Mouse (Mus musculus) MEL (cell line): Measurements from ENCODE around the gene Dapk3. TPM values are rescaled to one million over a fixed set of nuclear protein-coding genes. Genes with fewer than 3 reads are reported as not detected.
"Not testable (repeated sequence)": the region's sequence is repeated elsewhere in the genome, so short reads cannot be mapped to it uniquely, and the experiment has no call there.

Experiments used
- DNase-seq: peaks from one replicate; pipeline ENCODE4 v3.0.0; 2011; ENCODE audit warnings: low read depth, low spot score
- H3K27ac ChIP-seq: 2 replicates; pipeline ENCODE4 v1.5.1; 2012; ENCODE audit warnings: low read depth, mild to moderate bottlenecking, control low read depth, low read length, moderate library complexity; ENCODE audit not compliant: control insufficient read depth
- H3K27me3 ChIP-seq, 2 experiments: fragments of 150-350 bp in 1 of 2; sonication (generic) in 1 of 2; 2 replicates each; pipeline ENCODE4 v1.6.1; 2012; ENCODE audit warnings: low read length in 2 of 2, mild to moderate bottlenecking in 2 of 2, improper control_type of control experiment in 1 of 2, moderate library complexity in 1 of 2; ENCODE audit not compliant: insufficient read depth in 2 of 2, control insufficient read depth in 1 of 2
- H3K36me3 ChIP-seq, 2 experiments: 2 replicates each; pipeline ENCODE4 v1.6.1; 2012 to 2014; ENCODE audit warnings: low read length in 2 of 2, improper control_type of control experiment in 1 of 2, inconsistent platforms in 1 of 2, mild to moderate bottlenecking in 1 of 2; ENCODE audit not compliant: insufficient read depth in 2 of 2, control insufficient read depth in 1 of 2
- H3K4me1 ChIP-seq, 2 experiments: fragments of 150-350 bp in 1 of 2; sonication (generic) in 1 of 2; 2 replicates each; pipeline ENCODE4 v1.6.1; 2012; ENCODE audit warnings: low read length in 2 of 2, improper control_type of control experiment in 1 of 2, mild to moderate bottlenecking in 1 of 2; ENCODE audit not compliant: insufficient read depth in 2 of 2, control insufficient read depth in 1 of 2
- H3K4me3 ChIP-seq, 2 experiments: fragments of 150-350 bp in 1 of 2; sonication (generic) in 1 of 2; 2 replicates each; pipeline ENCODE4 v1.5.1; 2012; ENCODE audit warnings: low read depth in 2 of 2, low read length in 2 of 2, mild to moderate bottlenecking in 2 of 2, moderate library complexity in 2 of 2, control low read depth in 1 of 2, improper control_type of control experiment in 1 of 2; ENCODE audit not compliant: control insufficient read depth in 1 of 2, insufficient read depth in 1 of 2
- H3K79me2 ChIP-seq: 2 replicates; pipeline ENCODE4 v1.6.1; 2012; ENCODE audit warnings: mild to moderate bottlenecking, low read length, moderate library complexity; ENCODE audit not compliant: control insufficient read depth, poor library complexity, insufficient read depth
- H3K9ac ChIP-seq: 2 replicates; pipeline ENCODE4 v1.6.1; 2012; ENCODE audit warnings: low read depth, mild to moderate bottlenecking, control low read depth, low read length, moderate library complexity; ENCODE audit not compliant: control insufficient read depth, poor library complexity, severe bottlenecking
- H3K9me3 ChIP-seq: fragments of 150-350 bp; sonication (generic); replicated peaks from 2 replicates; pipeline ENCODE4 v1.6.1; 2012; ENCODE audit warnings: mild to moderate bottlenecking, low read length, improper control_type of control experiment, moderate library complexity; ENCODE audit not compliant: insufficient read depth
- CHD1 ChIP-seq: IDR thresholded peaks from 2 replicates; pipeline ENCODE4 v1.6.1; 2012; ENCODE audit warnings: low read depth, mild to moderate bottlenecking, inconsistent platforms, low read length, improper control_type of control experiment
- CTCF ChIP-seq, 3 experiments: IDR thresholded peaks in 2 of 3; conservative IDR thresholded peaks in 1 of 3; 2 replicates each; pipeline ENCODE4 v1.5.1; 2011 to 2012; ENCODE audit warnings: low read length in 3 of 3, low read depth in 2 of 3, mild to moderate bottlenecking in 2 of 3, improper control_type of control experiment in 1 of 3, inconsistent platforms in 1 of 3, mixed read lengths in 1 of 3, moderate library complexity in 1 of 3; ENCODE audit not compliant: control insufficient read depth in 1 of 3, insufficient read depth in 1 of 3, poor library complexity in 1 of 3, severe bottlenecking in 1 of 3
- E2F4 ChIP-seq: IDR thresholded peaks from 2 replicates; pipeline ENCODE4 v1.6.1; 2011; ENCODE audit warnings: low read depth, low read length, improper control_type of control experiment, borderline replicate concordance
- ELF1 ChIP-seq: IDR thresholded peaks from 2 replicates; pipeline ENCODE4 v1.6.1; 2014; ENCODE audit warnings: low read depth, mild to moderate bottlenecking, inconsistent platforms, low read length, improper control_type of control experiment, moderate library complexity
- ETS1 ChIP-seq: IDR thresholded peaks from 2 replicates; pipeline ENCODE4 v1.6.1; 2012; ENCODE audit warnings: low read depth, mild to moderate bottlenecking, inconsistent platforms, low read length, improper control_type of control experiment, moderate library complexity
- GATA1 ChIP-seq: IDR thresholded peaks from 2 replicates; pipeline ENCODE4 v1.6.1; 2011; ENCODE audit warnings: low read depth, low read length, improper control_type of control experiment
- HCFC1 ChIP-seq: IDR thresholded peaks from 2 replicates; pipeline ENCODE4 v1.6.1; 2012; ENCODE audit warnings: low read depth, mild to moderate bottlenecking, inconsistent platforms, low read length, improper control_type of control experiment, moderate library complexity
- JUND ChIP-seq: IDR thresholded peaks from 2 replicates; pipeline ENCODE4 v1.6.1; 2011; ENCODE audit warnings: low read depth, mild to moderate bottlenecking, improper control_type of control experiment, low read length
- KAT2A ChIP-seq: conservative IDR thresholded peaks from 2 replicates; pipeline ENCODE4 v1.6.1; 2012; ENCODE audit warnings: low read depth, low read length, improper control_type of control experiment, inconsistent platforms
- MAFK ChIP-seq: IDR thresholded peaks from 2 replicates; pipeline ENCODE4 v1.6.1; 2011; ENCODE audit warnings: low read depth, mild to moderate bottlenecking, low read length, improper control_type of control experiment, borderline replicate concordance
- MEF2A ChIP-seq: IDR thresholded peaks from 2 replicates; pipeline ENCODE4 v1.6.1; 2014; ENCODE audit warnings: low read depth, mild to moderate bottlenecking, inconsistent platforms, low read length, improper control_type of control experiment; ENCODE audit not compliant: poor library complexity, insufficient replicate concordance, severe bottlenecking; ENCODE audit errors: extremely low read depth
- MXI1 ChIP-seq: IDR thresholded peaks from 2 replicates; pipeline ENCODE4 v1.6.1; 2011; ENCODE audit warnings: mild to moderate bottlenecking, low read depth, low read length, improper control_type of control experiment
- MYB ChIP-seq: IDR thresholded peaks from 2 replicates; pipeline ENCODE4 v1.6.1; 2011; ENCODE audit warnings: mild to moderate bottlenecking, low read depth, low read length, improper control_type of control experiment
- NELFE ChIP-seq: IDR thresholded peaks from 2 replicates; pipeline ENCODE4 v1.6.1; 2011; ENCODE audit warnings: low read depth, low read length, improper control_type of control experiment
- NRF1 ChIP-seq: IDR thresholded peaks from 2 replicates; pipeline ENCODE4 v1.6.1; 2014; ENCODE audit warnings: low read depth, mild to moderate bottlenecking, inconsistent platforms, low read length, improper control_type of control experiment, moderate library complexity; ENCODE audit not compliant: poor library complexity, insufficient read depth, severe bottlenecking
- POLR2AphosphoS5 ChIP-seq: IDR thresholded peaks from 2 replicates; pipeline ENCODE4 v1.6.1; 2012; ENCODE audit warnings: low read depth, borderline replicate concordance, mild to moderate bottlenecking, inconsistent platforms, low read length, moderate library complexity, mixed read lengths
- RAD21 ChIP-seq: IDR thresholded peaks from 2 replicates; pipeline ENCODE4 v1.6.1; 2011; ENCODE audit warnings: mild to moderate bottlenecking, low read depth, low read length, improper control_type of control experiment
- SIN3A ChIP-seq: IDR thresholded peaks from 2 replicates; pipeline ENCODE4 v1.6.1; 2012; ENCODE audit warnings: low read length, improper control_type of control experiment, inconsistent platforms
- SMC3 ChIP-seq: IDR thresholded peaks from 2 replicates; pipeline ENCODE4 v1.6.1; 2011; ENCODE audit warnings: low read depth, low read length, improper control_type of control experiment
- TAL1 ChIP-seq: IDR thresholded peaks from 2 replicates; pipeline ENCODE4 v1.6.1; 2012; ENCODE audit warnings: mild to moderate bottlenecking, inconsistent platforms, low read length, moderate library complexity, mixed read lengths
- TBP ChIP-seq: IDR thresholded peaks from 2 replicates; pipeline ENCODE4 v1.8.0; 2011; ENCODE audit warnings: low read depth, low read length, improper control_type of control experiment
- TCF12 ChIP-seq: IDR thresholded peaks from 2 replicates; pipeline ENCODE4 v1.6.1; 2014; ENCODE audit warnings: low read depth, mild to moderate bottlenecking, inconsistent platforms, low read length, improper control_type of control experiment, moderate library complexity
- USF1 ChIP-seq: IDR thresholded peaks from 2 replicates; pipeline ENCODE4 v1.6.1; 2014; ENCODE audit warnings: low read depth, mild to moderate bottlenecking, inconsistent platforms, low read length, improper control_type of control experiment, moderate library complexity
- USF2 ChIP-seq, 2 experiments: IDR thresholded peaks; 2 replicates each; pipeline ENCODE4 v1.6.1; 2011 to 2012; ENCODE audit warnings: improper control_type of control experiment in 2 of 2, low read length in 2 of 2, borderline replicate concordance in 1 of 2, inconsistent platforms in 1 of 2, low read depth in 1 of 2, mild to moderate bottlenecking in 1 of 2; ENCODE audit not compliant: insufficient read depth in 1 of 2
- ZC3H11A ChIP-seq: IDR thresholded peaks from 2 replicates; pipeline ENCODE4 v1.6.1; 2012; ENCODE audit warnings: low read depth, mild to moderate bottlenecking, inconsistent platforms, low read length, improper control_type of control experiment
- ZNF384 ChIP-seq: IDR thresholded peaks from 2 replicates; pipeline ENCODE4 v1.6.1; 2012; ENCODE audit warnings: low read depth, mild to moderate bottlenecking, inconsistent platforms, low read length, improper control_type of control experiment
- polyA plus RNA-seq, 2 experiments: library from polyadenylated mRNA; stranded (reverse) in 1 of 2; unstranded in 1 of 2; fragments of >175 nt in 1 of 2; fragments of >200 nt in 1 of 2; gene quantifications; 2 replicates each; pipeline versions ENCODE4 v1.2.1 to v1.2.4; 2012; ENCODE audit warnings: low replicate concordance in 2 of 2, low read depth in 1 of 2; ENCODE audit not compliant: insufficient read length in 2 of 2, insufficient read depth in 1 of 2, missing spikeins in 1 of 2
- total RNA-seq: library from RNA; depleted of rRNA; stranded (reverse); fragments of 300-350 nt; gene quantifications from 2 replicates; pipeline ENCODE4 v1.2.3, GENCODE M21; 2012

Gene Dapk3
- total and polyA plus RNA-seq, 3 experiments, result 42.3 to 79.1 TPM; not detected in 1

- TF ChIP-seq RAD21, result no peak
- TF ChIP-seq USF1, result peak; percentile 10; the same call in 1 of the 2 replicates
- TF ChIP-seq USF2 (IDR thresholded peaks at IDR 0.05; ENCODE audit: borderline replicate concordance in 1 of 2, insufficient read depth in 1 of 2, low read depth in 1 of 2, low read length in 2 of 2), result no peak
- peak; percentile 69 for TF ChIP-seq HCFC1
- TF ChIP-seq POLR2AphosphoS5, result no peak
- TF ChIP-seq TAL1, result no peak
- TF ChIP-seq JUND, result no peak
- no peak for TF ChIP-seq CHD1
- no peak for TF ChIP-seq MEF2A
These were observed 33.5 kb downstream of the Dapk3 start (continued) for GRCm38 (mm10) chr10:81216260-81216659.

- H3K4me3 ChIP-seq, result peak overlapping the region; percentile 13 to 44; a peak in 2 of 4 replicates
These were observed 34.0 kb downstream of the Dapk3 start for GRCm38 (mm10) chr10:81216810-81217209.

GRCm38 (mm10) chr10:81217267-81217666, 34.5 kb downstream of the Dapk3 start:
- H3K9me3 ChIP-seq, H3K79me2 ChIP-seq, H3K36me3 ChIP-seq, H3K9ac ChIP-seq, H3K4me3 ChIP-seq, H3K27me3 ChIP-seq, H3K27ac ChIP-seq: not testable (repeated sequence)
- TF ChIP-seq TBP (0 out of 2 replicates have a peak, but pooled peaks have one; percentile 24), CTCF (IDR thresholded peaks at IDR 0.05 in 2 of 3, conservative IDR thresholded peaks at IDR 0.05 in 1 of 3; ENCODE audit: control insufficient read depth in 1 of 3, insufficient read depth in 1 of 3, low read depth in 2 of 3, low read length in 3 of 3, poor library complexity in 1 of 3, severe bottlenecking in 1 of 3) (peak; percentile 44 to 69 (median 60)), ZC3H11A (peak; percentile 24; the same call in 1 of the 2 replicates), SMC3 (peak; percentile 60), RAD21 (peak; percentile 35)
- DNase-seq, result peak; percentile 62
- H3K4me1 ChIP-seq, result peaks cover 4 to 13% of the 10 kb centered on the region in 2 experiments

More at GRCm38 (mm10) chr10:81216810-81217209, 34.0 kb downstream of the Dapk3 start:
- Histone ChIP-seq H3K9ac (peak overlapping the region; percentile 6; the same call in 1 of the 2 replicates), H3K36me3 (peaks cover 0 to 2% of the 10 kb centered on the region in 2 experiments; a peak in 1 of 4 replicates)
- no peak for TF ChIP-seq MAFK
- TF ChIP-seq GATA1, result no peak
- TF ChIP-seq SMC3, result no peak
- no peak for TF ChIP-seq MYB
- no peak for TF ChIP-seq KAT2A
- no peak for TF ChIP-seq ZNF384
- no peak for TF ChIP-seq USF2 (IDR thresholded peaks at IDR 0.05; ENCODE audit: borderline replicate concordance in 1 of 2, insufficient read depth in 1 of 2, low read depth in 1 of 2, low read length in 2 of 2)
- no peak for TF ChIP-seq NELFE
- TF ChIP-seq MXI1, result no peak
- no peak for TF ChIP-seq NRF1
- no peak for TF ChIP-seq ELF1
- no peak for TF ChIP-seq ETS1
- no peak for TF ChIP-seq SIN3A
- no peak for TF ChIP-seq E2F4
- TF ChIP-seq TCF12, result no peak
- TF ChIP-seq, all 39 proteins: peak for 0
- H3K27me3 ChIP-seq, result no peaks in the 10 kb centered on the region
- peak overlapping the region; percentile 48 for H3K27ac ChIP-seq
- H3K4me1 ChIP-seq, result peaks cover 4 to 13% of the 10 kb centered on the region in 2 experiments
- H3K9me3 ChIP-seq, result no peaks in the 10 kb centered on the region
- H3K79me2 ChIP-seq, result no peaks in the 10 kb centered on the region
- no peak for DNase-seq
